Mouse (Mus musculus) lung, embryonic 16.5 days (tissue): Measurements from ENCODE around the gene Vps45. TPM values are rescaled to one million over a fixed set of nuclear protein-coding genes. Genes with fewer than 3 reads are reported as not detected.

Experiments used
- ATAC-seq: fragments of 200-750 bp; cut with Nextera tagmentation; 2 replicates; pipeline ENCODE4 v1.8.0; 2017; ENCODE audit warnings: low read depth, mild to moderate bottlenecking, moderate library complexity
- H3K27ac ChIP-seq: fragments of 300-500 bp; sonication (generic); 2 replicates; pipeline ENCODE4 v1.5.1; 2014; ENCODE audit warnings: mild to moderate bottlenecking, control low read depth, low read length
- H3K27me3 ChIP-seq: fragments of 300-500 bp; sonication (generic); 2 replicates; pipeline ENCODE4 v1.6.1; 2014; ENCODE audit warnings: low read depth, low read length, mixed read lengths; ENCODE audit not compliant: control insufficient read depth, insufficient read depth
- H3K36me3 ChIP-seq: fragments of 300-500 bp; sonication (generic); 2 replicates; pipeline ENCODE4 v1.6.1; 2014; ENCODE audit warnings: low read length; ENCODE audit not compliant: control insufficient read depth, insufficient read depth
- H3K4me1 ChIP-seq: fragments of 300-500 bp; sonication (generic); replicated peaks from 2 replicates; pipeline ENCODE4 v1.6.1; 2014; ENCODE audit warnings: low read length, mixed read lengths; ENCODE audit not compliant: control insufficient read depth, insufficient read depth
- H3K4me2 ChIP-seq: fragments of 300-500 bp; sonication (generic); 2 replicates; pipeline ENCODE4 v1.6.1; 2014; ENCODE audit warnings: low read depth, low read length, control low read depth
- H3K4me3 ChIP-seq: fragments of 300-500 bp; sonication (generic); 2 replicates; pipeline ENCODE4 v1.5.1; 2014; ENCODE audit warnings: mild to moderate bottlenecking, low read length, control low read depth
- H3K9ac ChIP-seq: fragments of 300-500 bp; sonication (generic); 2 replicates; pipeline ENCODE4 v1.6.1; 2014; ENCODE audit warnings: low read length, control low read depth
- H3K9me3 ChIP-seq: fragments of 300-500 bp; sonication (generic); 2 replicates; pipeline ENCODE4 v1.6.1; 2016; ENCODE audit warnings: low read length; ENCODE audit not compliant: control insufficient read depth
- WGBS: fragments of 180-500 bp; shearing (Covaris S2); extraction: QIAGEN DNeasy Blood & Tissue Kit; methylation state at CpG from one replicate; pipeline ENCODE4 v1.1.7; 2014; 5-methylcytosine and 5-hydroxymethylcytosine counted together
- polyA plus RNA-seq: library from polyadenylated mRNA; unstranded; fragments of >200 nt; fragmentation: Nextera tagmentation; extraction: Ambion mirVana; gene quantifications from 2 replicates; pipeline ENCODE4 v1.2.1, GENCODE M21; 2015

The Vps45 gene
- polyA plus RNA-seq, 1 experiment from 2014 or later: 39.8 TPM

DNA sequence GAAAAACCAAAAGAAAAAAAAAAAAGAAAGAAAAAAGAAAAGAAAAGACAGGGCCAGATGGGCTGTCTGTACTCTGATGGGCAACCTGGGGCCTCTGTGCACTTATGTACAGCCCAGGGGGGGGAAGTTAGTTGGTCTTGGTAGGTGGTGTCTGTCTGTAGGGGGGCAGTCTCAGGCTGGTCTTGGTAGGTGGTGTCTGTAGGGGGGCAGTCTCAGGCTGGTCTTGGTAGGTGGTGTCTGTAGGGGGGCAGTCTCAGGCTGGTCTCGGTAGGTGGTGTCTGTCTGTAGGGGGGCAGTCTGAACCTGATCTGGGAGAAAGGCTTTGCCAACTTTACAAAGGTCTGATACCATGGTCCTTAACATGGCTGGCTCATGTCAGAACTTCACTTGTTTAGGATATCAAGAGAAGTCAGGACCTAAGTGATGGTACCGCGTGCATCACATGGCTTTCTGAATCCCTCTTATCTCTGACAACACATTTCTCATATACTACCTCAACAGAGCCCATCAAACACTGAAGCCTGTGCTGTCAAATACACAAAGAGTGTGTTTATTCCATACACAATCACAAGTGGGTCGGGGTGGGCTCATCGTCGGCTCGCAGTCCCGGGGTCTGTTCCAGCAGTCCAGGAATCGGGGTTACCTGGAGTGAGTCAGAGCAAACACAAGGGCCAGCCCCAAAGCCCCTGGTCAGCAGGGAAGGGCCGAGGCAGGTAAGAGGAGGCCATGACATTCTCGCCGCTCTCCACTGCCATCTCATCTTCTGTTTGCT is 58.8 kb downstream of the Vps45 start:
- Histone ChIP-seq H3K27ac (no peak overlapping the region), H3K27me3 (no peaks in the 10 kb centered on the region; the same call in 1 of the 2 replicates), H3K9ac (no peak overlapping the region), H3K36me3 (no peaks in the 10 kb centered on the region), H3K4me1 (peaks cover 9% of the 10 kb centered on the region), H3K4me3 (no peak overlapping the region), H3K9me3 (no peaks in the 10 kb centered on the region), H3K4me2 (no peak overlapping the region)
- WGBS: 71% methylated on average over 12 of the region's 12 CpGs
- no peak for ATAC-seq

DNA sequence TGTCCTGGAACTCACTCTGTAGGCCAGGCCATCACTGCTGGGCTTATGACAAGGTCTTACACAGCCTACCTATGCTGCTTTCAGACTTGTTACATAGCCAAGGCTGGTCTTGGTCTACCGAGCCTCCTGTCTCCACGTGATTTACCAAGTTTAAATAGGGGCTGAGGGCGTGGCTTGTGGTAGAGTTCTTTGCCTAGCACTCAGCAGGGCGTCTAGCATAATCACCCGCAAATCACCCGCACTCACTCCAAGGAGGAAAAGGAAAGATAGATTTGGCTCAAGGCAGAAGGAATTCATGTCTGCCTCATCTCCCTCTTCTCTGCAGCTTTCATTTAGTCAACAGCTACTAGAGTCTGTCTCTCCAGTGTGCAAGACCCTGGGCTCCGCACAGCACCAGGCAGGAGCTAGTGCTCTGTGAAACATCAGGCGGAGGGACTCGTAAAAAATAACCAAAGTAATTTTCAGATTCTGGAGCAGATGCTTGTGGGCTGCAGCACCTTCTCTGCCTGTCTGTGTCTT is 61.0 kb downstream of the Vps45 start:
- Histone ChIP-seq H3K4me1 (peaks cover 25% of the 10 kb centered on the region), H3K9me3 (no peaks in the 10 kb centered on the region), H3K4me3 (no peak overlapping the region), H3K36me3 (no peaks in the 10 kb centered on the region; the same call in 1 of the 2 replicates), H3K9ac (no peak overlapping the region), H3K27ac (no peak overlapping the region), H3K27me3 (no peaks in the 10 kb centered on the region; the same call in 1 of the 2 replicates), H3K4me2 (peak overlapping the region; percentile 81)
- ATAC-seq: no peak
- 24% methylated on average over 9 of the region's 9 CpGs for WGBS

DNA sequence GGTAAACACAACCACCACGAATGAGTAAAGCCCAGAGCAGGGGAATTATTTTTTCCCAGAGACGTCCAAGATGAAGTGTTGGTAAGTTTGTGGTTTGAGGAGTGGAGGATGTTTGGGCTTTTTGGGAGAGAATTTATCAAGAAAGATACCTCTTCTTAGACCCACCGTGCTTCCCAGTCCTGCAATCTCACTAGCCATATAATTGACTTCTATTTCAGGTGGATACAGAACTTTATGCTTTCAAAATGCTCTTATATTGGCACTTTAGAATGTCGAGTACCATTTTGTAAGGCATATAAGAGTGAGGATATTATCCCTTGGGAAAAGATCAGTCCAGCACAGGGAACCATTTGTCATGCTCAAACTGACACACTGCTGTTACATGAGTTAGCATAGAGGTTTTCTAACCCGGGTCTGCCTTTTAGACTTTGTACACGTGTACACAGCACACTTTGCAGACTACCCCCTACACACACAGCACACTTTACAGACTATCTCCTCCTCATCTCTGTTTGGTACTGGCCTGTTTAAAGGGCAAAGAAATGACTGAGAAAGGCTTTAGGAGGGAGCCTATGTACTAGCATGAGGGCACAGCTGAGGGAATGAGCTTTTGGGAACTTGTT is 61.7 kb downstream of the Vps45 start:
- no peak for ATAC-seq
- H3K36me3 ChIP-seq: no peaks in the 10 kb centered on the region; the same call in 1 of the 2 replicates
- WGBS: 8% methylated on average over 6 of the region's 6 CpGs
- no peaks in the 10 kb centered on the region; the same call in 1 of the 2 replicates for H3K27me3 ChIP-seq
- H3K9ac ChIP-seq: peak overlapping the region; percentile 86
- H3K27ac ChIP-seq: peak overlapping the region; percentile 93
- peaks cover 25% of the 10 kb centered on the region for H3K4me1 ChIP-seq
- H3K4me3 ChIP-seq: peak overlapping the region; percentile 73
- no peaks in the 10 kb centered on the region for H3K9me3 ChIP-seq
- peak overlapping the region; percentile 81 for H3K4me2 ChIP-seq

DNA sequence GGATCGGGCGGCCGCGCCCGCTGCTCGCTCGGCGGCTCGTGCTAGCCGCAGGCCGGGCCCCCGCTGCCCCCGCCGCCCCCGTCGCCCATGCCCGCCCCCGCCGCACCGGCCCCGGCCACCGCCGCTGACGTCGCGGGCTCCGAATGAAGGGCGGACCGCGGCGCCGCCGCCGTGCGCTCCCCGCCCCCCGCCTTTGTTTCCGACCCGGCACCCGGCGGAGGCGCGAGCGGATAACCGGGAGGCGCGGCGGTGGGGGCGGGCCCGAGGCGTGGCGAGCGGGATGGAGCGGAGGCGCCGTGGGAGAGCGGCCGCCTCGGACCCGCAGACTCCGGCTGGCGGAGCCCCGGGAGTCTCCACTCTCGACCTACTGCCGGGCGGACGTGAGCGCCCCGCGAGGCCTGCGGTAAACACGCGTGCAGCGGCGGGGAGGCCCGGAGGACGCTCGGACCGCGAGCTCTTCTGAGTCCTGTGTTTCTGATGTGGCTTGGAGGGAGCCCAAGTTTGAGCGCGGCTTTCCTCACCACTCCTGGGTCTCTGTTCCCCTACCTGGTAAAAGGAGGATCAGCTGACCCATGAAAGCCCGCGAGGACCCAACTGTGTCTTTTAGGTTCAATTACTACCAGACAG is 62.4 kb downstream of the Vps45 start, which contains the start of gene Plekho1:
Gene Plekho1, minus strand, starts transcription at position 200 of the 627 bp plus-strand sequence.
- Histone ChIP-seq H3K36me3 (no peaks in the 10 kb centered on the region; the same call in 1 of the 2 replicates), H3K4me3 (peak within 1 kb of the TSS; percentile 73), H3K4me2 (peak within 1 kb of the TSS; percentile 81), H3K27me3 (no peaks in the 10 kb centered on the region; the same call in 1 of the 2 replicates), H3K27ac (peak within 1 kb of the TSS; percentile 93), H3K9ac (peak within 1 kb of the TSS; percentile 86), H3K4me1 (peaks cover 25% of the 10 kb centered on the region), H3K9me3 (no peaks in the 10 kb centered on the region)
- ATAC-seq: peak; percentile 68
- WGBS: under 1% methylated on average over 30 of the region's 84 CpGs

GRCm38 (mm10) chr3:95994975-95995801 is 63.1 kb downstream of the Vps45 start:
- Histone ChIP-seq H3K9ac (peak overlapping the region; percentile 86), H3K9me3 (no peaks in the 10 kb centered on the region), H3K27ac (peak overlapping the region; percentile 93), H3K4me1 (peaks cover 25% of the 10 kb centered on the region), H3K36me3 (no peaks in the 10 kb centered on the region; the same call in 1 of the 2 replicates), H3K4me3 (peak overlapping the region; percentile 73), H3K27me3 (no peaks in the 10 kb centered on the region; the same call in 1 of the 2 replicates), H3K4me2 (peak overlapping the region; percentile 81)
- WGBS: under 1% methylated on average over 44 of the region's 51 CpGs
- peak; percentile 67 for ATAC-seq

- Histone ChIP-seq H3K4me2 (peak overlapping the region; percentile 81), H3K27me3 (no peaks in the 10 kb centered on the region; the same call in 1 of the 2 replicates), H3K9me3 (no peaks in the 10 kb centered on the region), H3K27ac (peak overlapping the region; percentile 93), H3K4me3 (peak overlapping the region; percentile 73), H3K9ac (peak overlapping the region; percentile 86), H3K36me3 (no peaks in the 10 kb centered on the region; the same call in 1 of the 2 replicates), H3K4me1 (peaks cover 29% of the 10 kb centered on the region)
- no peak for ATAC-seq
- 15% methylated on average over 6 of the region's 6 CpGs for WGBS
These were observed 63.9 kb downstream of the Vps45 start for GRCm38 (mm10) chr3:95994381-95994846.

DNA sequence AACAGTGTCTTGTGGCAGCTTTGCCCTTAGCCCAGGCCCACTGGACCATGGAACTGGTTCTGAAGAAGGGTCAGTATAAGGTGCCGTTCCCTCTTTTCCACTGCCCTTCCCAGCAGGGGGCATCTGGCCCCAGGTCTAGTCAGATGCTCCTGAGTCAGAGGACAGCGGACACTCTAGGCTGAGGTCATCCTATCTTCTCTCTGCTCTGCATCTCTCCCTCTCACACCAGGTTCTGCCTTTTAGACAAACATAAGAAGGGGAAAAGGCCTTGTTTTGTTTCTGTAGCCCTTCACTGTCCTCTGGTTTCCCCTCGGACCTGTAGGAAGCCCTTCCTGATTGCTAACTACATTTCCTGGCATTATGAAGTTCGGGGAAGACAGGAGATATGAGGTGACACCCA is 64.4 kb downstream of the Vps45 start:
- Histone ChIP-seq H3K9me3 (no peaks in the 10 kb centered on the region), H3K4me3 (peak overlapping the region; percentile 73), H3K4me1 (peaks cover 33% of the 10 kb centered on the region), H3K27ac (peak overlapping the region; percentile 93), H3K36me3 (no peaks in the 10 kb centered on the region; the same call in 1 of the 2 replicates), H3K9ac (peak overlapping the region; percentile 86), H3K27me3 (no peaks in the 10 kb centered on the region; the same call in 1 of the 2 replicates), H3K4me2 (peak overlapping the region; percentile 81)
- 30% methylated on average over 4 of the region's 4 CpGs for WGBS
- ATAC-seq: no peak

DNA sequence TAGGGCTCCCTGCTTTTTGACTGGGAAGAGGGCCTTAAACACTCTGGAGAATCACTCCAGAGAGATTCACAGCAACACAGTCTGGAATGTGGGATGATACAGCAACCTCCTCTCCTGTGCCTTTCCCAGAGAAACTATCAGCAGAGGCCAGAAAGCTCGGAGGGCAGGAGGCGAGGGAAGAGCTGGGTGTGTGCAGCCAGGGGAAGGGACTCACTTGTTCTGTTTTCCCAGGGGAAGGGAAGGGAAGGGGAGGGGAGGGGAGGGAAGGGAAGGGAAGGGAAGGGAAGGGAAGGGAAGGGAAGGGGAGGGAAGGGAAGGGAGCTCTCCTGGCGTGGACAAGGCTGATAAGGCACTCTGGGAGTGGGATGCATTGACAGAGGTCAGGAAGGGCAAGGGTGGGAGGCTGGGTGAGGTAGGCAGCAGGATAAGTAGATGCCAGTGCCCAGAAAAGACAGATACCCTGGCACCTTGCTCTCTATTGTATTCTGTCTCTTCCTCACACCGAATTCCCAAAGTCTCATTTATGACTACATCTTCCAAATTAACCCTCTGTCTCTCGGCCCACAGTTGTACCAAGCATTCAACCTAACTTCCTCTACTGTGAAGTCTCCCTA is 65.2 kb downstream of the Vps45 start:
- Histone ChIP-seq H3K4me2 (peak overlapping the region; percentile 81), H3K36me3 (no peaks in the 10 kb centered on the region; the same call in none of the 2 replicates), H3K27ac (peak overlapping the region; percentile 93), H3K27me3 (no peaks in the 10 kb centered on the region; the same call in 1 of the 2 replicates), H3K4me3 (peak overlapping the region; percentile 73), H3K9ac (peak overlapping the region; percentile 86), H3K4me1 (peaks cover 38% of the 10 kb centered on the region), H3K9me3 (no peaks in the 10 kb centered on the region)
- 39% methylated on average over 5 of the region's 5 CpGs for WGBS
- ATAC-seq: no peak
